Mouse (Mus musculus) CD4-positive, CD25-positive, alpha-beta regulatory T cell, adult 2 months (primary cell): ENCODE measurements at regions not wholly inside any gene's neighbourhood (a gene's known extent, or its start where the extent isn't known, plus 50 kb on each side); places are given as distances from the start of the nearest gene placed in this dataset.
"Not testable (repeated sequence)": the region's sequence is repeated elsewhere in the genome, so short reads cannot be mapped to it uniquely, and the experiment has no call there.

ENCODE experiments used
- DNase-seq: peaks from one replicate; pipeline ENCODE4 v3.0.0-alpha.2; 2012; ENCODE audit warnings: low read depth, low spot score

DNA sequence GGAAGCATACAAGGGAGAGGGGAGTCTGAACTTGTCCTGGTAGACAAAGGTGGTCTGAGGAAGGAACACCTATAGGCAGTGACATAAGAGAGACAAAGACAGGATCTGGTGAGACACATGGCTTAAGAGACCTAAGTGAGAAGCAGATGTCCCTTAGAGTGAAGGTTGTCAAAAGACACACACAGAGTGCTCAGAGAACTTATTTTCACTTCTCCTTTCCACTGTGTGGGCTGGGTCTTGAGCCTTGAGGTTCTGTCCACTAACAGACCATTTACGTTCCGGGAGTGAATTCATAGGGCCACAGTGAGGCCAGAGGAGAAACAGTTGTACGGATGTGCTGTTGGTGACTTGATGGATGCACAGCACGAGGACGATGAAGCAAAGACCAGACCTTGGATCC is 422.8 kb downstream of the Tcerg1l start:
- DNase-seq, result no peak

GRCm38 (mm10) chr7:137977527-137977926 is 420.0 kb downstream of the Tcerg1l start:
- DNase-seq, result no peak

- no peak for DNase-seq
Observed at GRCm38 (mm10) chr7:137979361-137979760, 418.2 kb downstream of the Tcerg1l start.

DNA sequence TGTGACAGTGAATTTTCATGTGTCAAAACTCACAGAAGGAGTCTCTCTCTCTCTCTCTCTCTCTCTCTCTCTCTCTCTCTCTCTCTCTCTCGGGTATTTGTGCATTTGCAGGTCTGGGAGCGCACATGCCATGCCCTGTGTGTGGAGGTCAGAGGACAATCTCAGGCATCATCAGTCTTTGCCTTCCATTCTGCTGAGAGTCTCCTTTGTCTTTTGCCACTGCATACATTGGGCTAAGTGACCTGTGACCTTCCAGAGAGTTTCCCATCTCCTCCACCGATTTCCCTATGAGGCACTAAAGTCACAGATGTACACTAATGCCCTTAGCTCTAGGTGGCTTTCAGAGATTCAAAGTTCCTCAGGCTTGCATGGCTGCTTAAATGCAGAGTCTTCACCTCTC is 391.7 kb downstream of the Tcerg1l start:
- DNase-seq, result no peak

DNA sequence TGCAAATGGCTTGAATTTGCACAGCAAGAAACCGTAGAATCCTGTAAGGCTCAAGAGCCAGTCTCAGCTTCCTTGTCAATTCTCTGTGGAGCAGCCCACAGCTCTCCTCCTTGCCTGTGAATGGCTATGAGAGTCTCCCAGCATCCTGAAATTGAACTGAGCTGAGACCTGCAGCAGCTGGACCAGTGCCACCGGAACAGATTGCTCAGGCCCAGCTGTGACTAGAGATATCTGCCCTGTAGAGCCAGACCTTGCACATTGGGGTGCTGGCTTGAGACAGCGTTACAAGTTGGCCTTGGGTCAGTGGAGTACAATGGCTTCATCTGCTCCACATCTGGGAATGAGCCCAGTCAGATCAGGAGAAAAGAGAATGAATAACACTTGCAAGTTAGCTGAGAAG is 390.6 kb downstream of the Tcerg1l start:
- no peak for DNase-seq

DNA sequence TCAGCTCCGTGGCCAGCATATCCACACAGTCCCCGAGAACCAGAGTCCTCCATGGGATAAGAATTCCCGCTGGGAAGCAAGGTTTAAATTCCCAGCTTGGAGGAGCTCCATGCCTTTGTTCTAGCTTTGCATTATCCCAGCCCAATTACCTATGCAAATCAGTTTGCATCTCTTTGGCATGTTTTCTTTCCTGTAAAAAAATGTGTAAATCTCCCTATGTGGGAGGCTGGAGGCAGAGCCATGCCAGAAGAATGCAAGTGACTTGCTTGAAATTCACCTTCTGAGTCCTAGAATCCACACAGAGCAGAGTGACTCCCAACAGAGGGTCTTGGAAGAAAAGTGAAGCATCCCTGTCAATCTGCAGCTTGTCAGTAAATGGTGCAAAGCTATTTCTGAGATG is 388.9 kb downstream of the Tcerg1l start:
- DNase-seq, result no peak

- not testable (repeated sequence) for DNase-seq
Observed at GRCm38 (mm10) chr7:138024021-138024420, 373.5 kb downstream of the Tcerg1l start.

- no peak for DNase-seq
Observed at GRCm38 (mm10) chr7:138051696-138052095, 345.8 kb downstream of the Tcerg1l start.

DNA sequence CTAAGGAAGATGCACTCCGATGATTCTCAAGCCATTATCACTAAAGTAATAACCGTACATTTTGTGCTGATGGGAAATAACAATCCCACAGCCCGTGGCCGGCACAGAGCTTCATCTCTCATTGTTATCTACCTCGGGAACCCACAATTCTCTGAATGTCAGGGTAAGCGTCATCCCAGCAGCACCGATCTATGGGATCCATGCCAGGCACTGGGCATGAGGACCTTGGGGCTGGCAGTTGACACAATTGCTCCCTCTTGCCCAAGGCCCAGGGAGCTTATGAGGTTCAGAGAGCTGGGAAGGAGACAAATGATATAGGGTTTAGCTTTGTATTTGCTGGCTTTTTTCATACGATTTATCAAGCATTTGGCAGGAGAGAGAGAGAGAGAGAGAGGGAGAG is 342.8 kb downstream of the Tcerg1l start:
- no peak for DNase-seq

DNA sequence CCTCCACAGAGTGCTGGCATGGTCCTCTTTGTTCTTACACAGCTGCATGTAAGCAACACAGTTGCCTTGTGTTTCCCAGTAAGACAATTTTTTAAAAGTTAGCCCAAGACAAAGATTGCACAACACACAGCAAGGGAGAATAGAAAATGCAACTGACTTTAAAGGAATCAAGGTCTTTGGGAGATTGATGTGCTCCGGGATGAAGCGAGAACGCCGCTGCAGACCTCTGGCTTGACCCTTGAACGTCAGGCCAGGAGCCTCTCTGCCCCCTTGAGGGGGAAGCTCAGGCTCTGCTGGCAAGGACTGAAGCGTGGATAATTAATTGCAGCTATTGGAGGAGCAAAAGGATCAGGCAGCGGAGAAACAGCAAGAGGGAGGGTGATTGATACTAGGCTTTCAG is 336.4 kb downstream of the Tcerg1l start:
- DNase-seq, result no peak

DNA sequence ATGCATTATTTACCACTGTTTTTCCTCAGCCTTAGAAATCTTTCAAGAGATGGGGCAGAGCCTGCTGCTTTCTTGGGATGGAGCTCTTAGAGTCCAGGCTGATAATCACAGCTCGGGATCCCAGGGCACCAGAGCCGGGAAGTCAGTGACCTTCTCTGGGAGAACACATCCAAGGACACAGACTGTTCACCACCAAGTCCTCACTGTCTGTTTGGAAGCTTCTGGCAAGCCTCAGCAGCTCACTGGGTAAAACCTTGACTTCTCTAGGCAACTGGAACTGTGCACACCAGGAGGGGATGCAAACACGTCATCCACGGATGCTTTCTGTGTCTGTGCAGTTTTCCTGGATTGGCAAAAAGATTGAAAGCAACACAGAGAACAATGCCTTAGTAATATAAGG is 330.6 kb downstream of the Tcerg1l start:
- DNase-seq, result no peak

DNA sequence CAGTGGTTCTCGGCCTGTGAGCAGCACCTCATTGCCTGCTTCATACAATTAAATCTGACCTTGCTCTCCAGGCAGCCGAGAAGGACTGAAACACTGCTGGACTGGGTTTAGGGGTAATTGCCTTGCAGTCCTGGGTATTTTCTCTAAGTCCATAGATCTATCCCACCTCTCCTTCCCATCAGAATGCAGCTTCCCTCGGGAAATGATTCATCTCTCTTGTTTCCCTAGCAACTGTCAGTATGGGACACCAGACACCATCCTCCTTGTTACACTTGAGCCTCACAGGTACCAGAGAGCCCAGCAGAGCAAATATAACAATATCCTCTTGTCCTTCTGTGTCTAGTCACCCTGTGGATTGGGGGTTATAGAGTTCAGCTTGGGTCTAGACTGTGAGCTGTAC is 322.3 kb downstream of the Tcerg1l start:
- no peak for DNase-seq

DNA sequence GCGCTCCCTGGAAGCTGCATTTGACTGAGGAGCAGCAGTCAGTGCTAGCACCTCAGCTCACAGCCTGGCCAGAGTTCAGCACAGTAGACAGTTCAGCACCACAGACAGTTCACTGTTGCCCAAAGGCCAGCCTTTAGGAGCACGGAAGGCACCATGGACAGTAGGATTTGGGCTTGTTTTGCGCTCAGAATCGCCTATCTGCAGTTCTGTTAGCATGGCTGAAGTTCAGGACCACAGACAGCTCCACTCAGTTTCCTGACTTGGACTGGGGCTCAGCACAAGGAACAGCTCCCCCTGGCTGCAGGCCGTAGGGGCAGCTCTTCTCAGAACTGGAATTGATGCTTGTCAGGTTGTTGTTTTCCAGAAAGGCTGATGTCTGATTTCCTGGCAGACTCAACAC is 313.6 kb downstream of the Tcerg1l start:
- DNase-seq, result peak; percentile 2

DNA sequence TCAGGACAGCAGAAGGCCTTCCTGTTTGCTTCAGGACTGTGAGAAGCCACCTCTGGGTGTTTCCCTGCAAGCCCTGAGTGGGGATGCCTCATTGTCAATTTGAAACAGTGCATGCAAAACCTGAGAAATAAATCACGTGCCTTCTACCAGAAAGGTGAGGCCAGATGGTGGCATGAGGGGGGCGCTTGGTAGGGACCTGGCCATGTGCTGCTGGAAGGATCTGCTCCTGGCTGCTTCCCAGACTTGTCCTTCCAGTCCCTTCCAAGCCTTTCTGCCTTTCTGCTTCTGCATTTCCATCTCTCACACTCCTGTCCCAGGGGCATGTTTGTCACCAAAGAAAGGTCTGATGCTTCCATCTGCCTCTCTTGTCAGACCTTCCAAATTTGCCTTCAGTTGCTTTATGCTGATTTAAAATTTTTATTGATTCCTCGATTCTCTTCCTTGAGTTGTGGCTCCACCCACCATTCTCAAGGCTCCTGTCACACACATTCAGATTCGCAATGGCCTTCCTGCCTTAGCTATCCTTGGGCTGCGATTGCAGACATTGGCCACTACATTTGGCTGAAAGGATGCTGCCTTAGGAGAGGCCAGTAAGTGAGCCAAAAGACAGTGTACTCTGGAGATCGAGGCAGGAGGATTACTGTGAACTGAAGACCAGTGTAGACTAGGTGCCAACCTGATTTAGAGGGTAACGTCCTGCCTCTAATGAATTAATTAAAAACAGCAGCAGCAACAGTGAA is 289.9 kb downstream of the Tcerg1l start:
- no peak for DNase-seq

DNA sequence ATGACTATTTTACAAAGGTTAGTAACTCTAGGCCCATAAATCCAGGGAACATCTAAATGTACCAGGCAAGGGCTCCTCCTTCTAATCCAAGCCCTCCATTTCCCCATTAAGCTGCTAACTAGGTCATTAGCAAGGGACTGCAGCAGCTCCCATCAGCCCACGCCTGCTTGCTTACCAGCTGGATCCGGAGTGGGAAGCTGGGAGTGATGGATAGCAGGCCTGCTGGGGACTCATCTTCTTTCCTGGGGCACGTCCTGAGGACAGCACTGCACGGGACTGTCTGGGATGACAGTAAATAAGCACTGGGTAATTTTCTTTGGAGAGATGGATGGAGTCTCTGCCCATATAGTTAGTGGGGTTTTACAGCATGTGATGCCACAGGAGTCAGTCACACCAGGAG is 276.0 kb downstream of the Tcerg1l start:
- DNase-seq, result no peak

GRCm38 (mm10) chr7:138129701-138130100 is 267.8 kb downstream of the Tcerg1l start:
- no peak for DNase-seq

- DNase-seq, result no peak
Observed at GRCm38 (mm10) chr7:138133427-138133826, 264.1 kb downstream of the Tcerg1l start.

- DNase-seq, result no peak
Observed at GRCm38 (mm10) chr7:138137934-138138333, 259.6 kb downstream of the Tcerg1l start.

DNA sequence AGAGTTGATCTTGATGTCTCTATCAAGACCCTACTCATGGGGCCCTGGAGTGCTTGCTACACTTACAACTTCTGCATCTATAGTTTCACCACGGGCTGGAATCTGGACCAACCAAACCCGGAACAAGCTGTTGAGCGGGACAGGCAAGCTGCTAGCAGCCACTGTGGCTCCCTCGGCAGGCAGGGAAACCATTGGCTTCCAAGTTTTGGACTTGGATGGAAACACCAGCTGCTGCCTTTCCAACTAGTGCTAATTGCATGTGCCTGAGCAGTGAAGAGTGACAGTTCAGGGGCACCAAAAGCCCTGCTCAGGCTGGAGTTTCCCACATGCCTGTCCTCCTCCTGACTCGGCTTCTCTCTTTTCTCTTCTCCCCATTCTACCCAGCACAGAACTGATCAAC is 257.8 kb downstream of the Tcerg1l start:
- no peak for DNase-seq

DNA sequence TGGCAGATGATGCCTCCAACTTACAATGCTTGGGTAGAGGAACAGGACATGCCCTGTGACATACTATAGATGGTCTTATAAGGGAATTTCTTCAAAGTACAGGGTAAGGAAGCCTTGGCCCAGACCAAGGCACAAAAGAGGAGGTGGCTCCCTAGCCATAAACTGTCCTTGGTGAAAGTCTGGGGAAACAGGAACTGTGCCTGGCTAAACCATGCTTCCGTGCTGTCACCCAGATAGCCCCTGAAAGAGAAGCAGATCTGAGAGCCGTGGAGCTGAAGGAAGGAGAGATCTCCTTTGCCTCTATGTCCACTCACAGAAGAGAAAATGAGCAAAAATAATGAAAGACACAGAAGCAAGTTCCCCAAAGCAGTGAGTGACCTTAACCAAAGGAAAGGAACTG is 248.0 kb downstream of the Tcerg1l start:
- DNase-seq, result no peak

- DNase-seq, result no peak
Observed at GRCm38 (mm10) chr7:138153455-138154167, 243.9 kb downstream of the Tcerg1l start.
